Mouse (Mus musculus): Measurements from ENCODE around the gene Pde6d. TPM values are rescaled to one million over a fixed set of nuclear protein-coding genes. Genes with fewer than 3 reads are reported as not detected.

The Pde6d gene
- 48.1 and 52.1 TPM in 2 replicates for polyA plus RNA-seq (2014; fragmentation: Nextera tagmentation; extraction: Ambion mirVana)

- Histone ChIP-seq H3K4me2 (peak within 1 kb of the TSS; percentile 85), H3K4me3 (ENCODE audit: low read depth, low read length) (peak within 1 kb of the TSS; percentile 83), H3K36me3 (ENCODE audit: control insufficient read depth, insufficient read depth, low read length) (no peaks in the 10 kb centered on the region), H3K4me1 (replicated peaks; ENCODE audit: control insufficient read depth, insufficient read depth, low read length) (peaks cover 13% of the 10 kb centered on the region), H3K9me3 (ENCODE audit: control insufficient read depth, low read length) (no peaks in the 10 kb centered on the region), H3K27ac (ENCODE audit: low read depth, low read length) (peak within 1 kb of the TSS; percentile 50), H3K9ac (ENCODE audit: low read depth, low read length) (peak within 1 kb of the TSS; percentile 89), H3K27me3 (replicated peaks; ENCODE audit: control insufficient read depth, insufficient read depth, low read length) (no peaks in the 10 kb centered on the region)
- ATAC-seq (replicated peaks; ENCODE audit: low FRiP score) (peak; percentile 97), DNase-seq (ENCODE audit: low spot score) (peak; percentile 94)
- under 1% methylated on average over 26 of the region's 26 CpGs for WGBS
Measured at GRCm38 (mm10) chr1:86582451-86583096, at the start of gene Pde6d, which contains the start of gene Cops7b. Gene Pde6d, minus strand, starts transcription at chr1:86582629. Gene Cops7b, plus strand, starts transcription at chr1:86582904.

- H3K27me3 ChIP-seq (replicated peaks; ENCODE audit: control insufficient read depth, insufficient read depth, low read length) = no peaks in the 10 kb centered on the region
- no peaks in the 10 kb centered on the region for H3K36me3 ChIP-seq (ENCODE audit: control insufficient read depth, insufficient read depth, low read length)
- no peaks in the 10 kb centered on the region for H3K9me3 ChIP-seq (ENCODE audit: control insufficient read depth, low read length)
- ATAC-seq (replicated peaks; ENCODE audit: low FRiP score) (no peak), DNase-seq (ENCODE audit: low spot score) (no peak)
- no peak overlapping the region for H3K9ac ChIP-seq (ENCODE audit: low read depth, low read length)
- no peaks in the 10 kb centered on the region for H3K4me1 ChIP-seq (replicated peaks; ENCODE audit: control insufficient read depth, insufficient read depth, low read length)
- WGBS = 76% methylated on average over 4 of the region's 4 CpGs
- no peak overlapping the region for H3K4me2 ChIP-seq
- H3K27ac ChIP-seq (ENCODE audit: low read depth, low read length) = no peak overlapping the region
- no peak overlapping the region for H3K4me3 ChIP-seq (ENCODE audit: low read depth, low read length)
Measured at GRCm38 (mm10) chr1:86630527-86630926, 48.1 kb upstream of the Pde6d start.

GRCm38 (mm10) chr1:86629936-86630335, 47.5 kb upstream of the Pde6d start:
- Histone ChIP-seq H3K27me3 (replicated peaks; ENCODE audit: control insufficient read depth, insufficient read depth, low read length) (no peaks in the 10 kb centered on the region), H3K4me1 (replicated peaks; ENCODE audit: control insufficient read depth, insufficient read depth, low read length) (no peaks in the 10 kb centered on the region), H3K4me3 (ENCODE audit: low read depth, low read length) (no peak overlapping the region), H3K9me3 (ENCODE audit: control insufficient read depth, low read length) (no peaks in the 10 kb centered on the region), H3K36me3 (ENCODE audit: control insufficient read depth, insufficient read depth, low read length) (no peaks in the 10 kb centered on the region), H3K9ac (ENCODE audit: low read depth, low read length) (no peak overlapping the region), H3K4me2 (no peak overlapping the region), H3K27ac (ENCODE audit: low read depth, low read length) (no peak overlapping the region)
- DNase-seq (ENCODE audit: low spot score) = no peak
- ATAC-seq (replicated peaks; ENCODE audit: low FRiP score) = no peak
- 62% methylated on average over 4 of the region's 4 CpGs for WGBS

- Histone ChIP-seq H3K36me3 (ENCODE audit: control insufficient read depth, insufficient read depth, low read length) (no peaks in the 10 kb centered on the region), H3K9me3 (ENCODE audit: control insufficient read depth, low read length) (no peaks in the 10 kb centered on the region), H3K4me3 (ENCODE audit: low read depth, low read length) (no peak overlapping the region), H3K27me3 (replicated peaks; ENCODE audit: control insufficient read depth, insufficient read depth, low read length) (no peaks in the 10 kb centered on the region), H3K4me1 (replicated peaks; ENCODE audit: control insufficient read depth, insufficient read depth, low read length) (no peaks in the 10 kb centered on the region), H3K9ac (ENCODE audit: low read depth, low read length) (no peak overlapping the region), H3K4me2 (no peak overlapping the region), H3K27ac (ENCODE audit: low read depth, low read length) (no peak overlapping the region)
- WGBS = 73% methylated on average over 3 of the region's 3 CpGs
- DNase-seq (ENCODE audit: low spot score) = no peak
- no peak for ATAC-seq (replicated peaks; ENCODE audit: low FRiP score)
Measured at GRCm38 (mm10) chr1:86628270-86628669, 45.8 kb upstream of the Pde6d start.

- WGBS = 52% methylated on average over 16 of the region's 16 CpGs
Measured at GRCm38 (mm10) chr1:86623001-86624000, 40.9 kb upstream of the Pde6d start.

GRCm38 (mm10) chr1:86622296-86622695, 39.9 kb upstream of the Pde6d start:
- no peak overlapping the region for H3K4me2 ChIP-seq
- H3K27me3 ChIP-seq (replicated peaks; ENCODE audit: control insufficient read depth, insufficient read depth, low read length) = no peaks in the 10 kb centered on the region
- H3K4me3 ChIP-seq (ENCODE audit: low read depth, low read length) = no peak overlapping the region
- WGBS = 79% methylated on average over 2 of the region's 2 CpGs
- no peaks in the 10 kb centered on the region for H3K9me3 ChIP-seq (ENCODE audit: control insufficient read depth, low read length)
- ATAC-seq (replicated peaks; ENCODE audit: low FRiP score) = no peak
- DNase-seq (ENCODE audit: low spot score) = no peak
- no peaks in the 10 kb centered on the region for H3K36me3 ChIP-seq (ENCODE audit: control insufficient read depth, insufficient read depth, low read length)
- H3K9ac ChIP-seq (ENCODE audit: low read depth, low read length) = no peak overlapping the region
- no peak overlapping the region for H3K27ac ChIP-seq (ENCODE audit: low read depth, low read length)
- no peaks in the 10 kb centered on the region for H3K4me1 ChIP-seq (replicated peaks; ENCODE audit: control insufficient read depth, insufficient read depth, low read length)

More at GRCm38 (mm10) chr1:86623001-86624000, 40.9 kb upstream of the Pde6d start:
- no peaks in the 10 kb centered on the region for H3K4me1 ChIP-seq (replicated peaks; ENCODE audit: control insufficient read depth, insufficient read depth, low read length)
- no peaks in the 10 kb centered on the region for H3K9me3 ChIP-seq (ENCODE audit: control insufficient read depth, low read length)
- H3K9ac ChIP-seq (ENCODE audit: low read depth, low read length) = no peak overlapping the region
- H3K4me3 ChIP-seq (ENCODE audit: low read depth, low read length) = no peak overlapping the region
- H3K27me3 ChIP-seq (replicated peaks; ENCODE audit: control insufficient read depth, insufficient read depth, low read length) = no peaks in the 10 kb centered on the region
- DNase-seq (ENCODE audit: low spot score) (no peak), ATAC-seq (replicated peaks; ENCODE audit: low FRiP score) (no peak)
- H3K27ac ChIP-seq (ENCODE audit: low read depth, low read length) = no peak overlapping the region
- H3K4me2 ChIP-seq = no peak overlapping the region
- no peaks in the 10 kb centered on the region for H3K36me3 ChIP-seq (ENCODE audit: control insufficient read depth, insufficient read depth, low read length)

GRCm38 (mm10) chr1:86618454-86619125, 36.2 kb upstream of the Pde6d start:
- Histone ChIP-seq H3K27me3 (replicated peaks; ENCODE audit: control insufficient read depth, insufficient read depth, low read length) (no peaks in the 10 kb centered on the region), H3K9ac (ENCODE audit: low read depth, low read length) (no peak overlapping the region), H3K36me3 (ENCODE audit: control insufficient read depth, insufficient read depth, low read length) (no peaks in the 10 kb centered on the region), H3K4me1 (replicated peaks; ENCODE audit: control insufficient read depth, insufficient read depth, low read length) (no peaks in the 10 kb centered on the region), H3K9me3 (ENCODE audit: control insufficient read depth, low read length) (no peaks in the 10 kb centered on the region), H3K4me3 (ENCODE audit: low read depth, low read length) (no peak overlapping the region), H3K4me2 (no peak overlapping the region), H3K27ac (ENCODE audit: low read depth, low read length) (no peak overlapping the region)
- WGBS = 55% methylated on average over 10 of the region's 10 CpGs
- no peak for DNase-seq (ENCODE audit: low spot score)
- ATAC-seq (replicated peaks; ENCODE audit: low FRiP score) = no peak

GRCm38 (mm10) chr1:86614269-86614668, 31.8 kb upstream of the Pde6d start:
- no peak for ATAC-seq (replicated peaks; ENCODE audit: low FRiP score)
- H3K9me3 ChIP-seq (ENCODE audit: control insufficient read depth, low read length) = no peaks in the 10 kb centered on the region
- no peaks in the 10 kb centered on the region for H3K4me1 ChIP-seq (replicated peaks; ENCODE audit: control insufficient read depth, insufficient read depth, low read length)
- no peaks in the 10 kb centered on the region for H3K27me3 ChIP-seq (replicated peaks; ENCODE audit: control insufficient read depth, insufficient read depth, low read length)
- no peaks in the 10 kb centered on the region for H3K36me3 ChIP-seq (ENCODE audit: control insufficient read depth, insufficient read depth, low read length)
- no peak overlapping the region for H3K9ac ChIP-seq (ENCODE audit: low read depth, low read length)
- no peak overlapping the region for H3K4me2 ChIP-seq
- no peak overlapping the region for H3K27ac ChIP-seq (ENCODE audit: low read depth, low read length)
- no peak overlapping the region for H3K4me3 ChIP-seq (ENCODE audit: low read depth, low read length)
- DNase-seq (ENCODE audit: low spot score) = no peak
